Mouse (Mus musculus): Measurements from ENCODE around the gene Ddt. TPM values are rescaled to one million over a fixed set of nuclear protein-coding genes. Genes with fewer than 3 reads are reported as not detected.

Ddt gene
- polyA plus RNA-seq, 2 experiments: 116 to 169 TPM

DNA sequence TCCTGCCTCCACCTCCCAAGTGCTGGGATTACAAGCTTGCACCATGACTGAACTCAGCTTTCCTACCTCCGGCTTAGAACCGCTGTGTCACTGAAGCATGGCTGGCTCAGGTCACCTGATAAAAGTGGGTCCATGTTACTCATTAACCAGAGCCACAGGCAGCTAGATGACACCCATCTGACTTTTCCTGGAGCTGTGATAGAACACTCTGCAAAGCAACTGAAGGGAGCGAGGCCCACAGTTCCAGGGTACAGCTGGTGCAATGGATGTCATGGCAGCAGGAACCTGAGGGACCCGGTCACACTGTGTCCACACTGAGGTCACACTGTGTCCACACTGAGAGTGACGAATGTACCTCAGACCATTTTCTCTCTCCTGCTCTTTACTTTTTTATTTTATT, 16.6 kb upstream of the Ddt start:
- DNase-seq (ENCODE audit: low read depth in 3 of 3, low spot score in 3 of 3) (peak in 2 of 3 experiments; percentile 38 to 42), ATAC-seq (ENCODE audit: insufficient read depth) (peak; percentile 85)
- H3K9ac ChIP-seq (replicated peaks): no peak overlapping the region
- no peak overlapping the region for H3K4me3 ChIP-seq (ENCODE audit: insufficient read depth in 1 of 2, low read depth in 2 of 2, low read length in 2 of 2)
- no peaks in the 10 kb centered on the region for H3K9me3 ChIP-seq (ENCODE audit: control insufficient read depth, low read length)
- H3K4me2 ChIP-seq (ENCODE audit: low read depth): no peak overlapping the region
- H3K27ac ChIP-seq: no peak overlapping the region
- H3K27me3 ChIP-seq (ENCODE audit: control insufficient read depth, insufficient read depth, low read length): no peaks in the 10 kb centered on the region
- peaks cover 0 to 12% of the 10 kb centered on the region in 2 experiments; a peak in 2 of 4 replicates for H3K4me1 ChIP-seq (replicated peaks; ENCODE audit: control insufficient read depth in 2 of 2, insufficient read depth in 2 of 2, low read length in 1 of 2)
- H3K36me3 ChIP-seq (replicated peaks; ENCODE audit: control insufficient read depth, insufficient read depth, low read depth): no peaks in the 10 kb centered on the region
- WGBS (ENCODE audit: insufficient replicate concordance): 61% methylated on average over 5 of the region's 5 CpGs
- TF ChIP-seq CTCF (IDR thresholded peaks at IDR 0.05; ENCODE audit: low read depth) (no peak), EP300 (IDR thresholded peaks at IDR 0.05; ENCODE audit: low read depth) (no peak)

DNA sequence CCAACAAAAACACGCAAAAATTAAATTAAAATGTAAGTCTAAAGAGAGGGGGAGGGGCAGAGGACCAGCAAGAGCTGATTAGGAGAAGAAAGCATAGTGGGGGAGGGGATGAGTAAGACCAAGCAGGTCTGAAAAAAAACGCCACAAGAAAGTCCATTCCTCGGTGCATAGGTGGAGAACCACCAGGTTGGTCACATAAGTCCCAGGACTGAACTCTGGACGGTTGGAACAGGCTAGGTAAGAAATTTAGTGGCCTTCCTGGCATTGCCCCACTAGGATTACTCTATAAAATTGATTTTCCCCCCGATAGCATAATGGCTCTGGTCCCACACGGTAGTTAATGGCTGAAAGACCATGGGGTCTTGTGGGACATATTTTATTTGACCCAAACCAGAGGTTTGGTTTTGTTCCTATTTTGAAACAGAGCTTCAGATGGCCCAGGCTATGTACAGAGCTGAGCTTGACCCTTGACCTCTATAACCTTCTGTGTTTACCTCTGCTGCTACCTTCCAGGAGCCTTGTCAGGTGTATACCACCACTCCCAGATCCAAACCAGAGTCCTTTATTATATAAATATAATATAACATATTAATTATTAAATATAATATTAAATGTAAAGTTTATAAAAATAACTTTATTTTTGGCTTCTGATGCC, 16.0 kb upstream of the Ddt start:
- TF ChIP-seq CTCF (IDR thresholded peaks at IDR 0.05; ENCODE audit: low read depth) (no peak), EP300 (IDR thresholded peaks at IDR 0.05; ENCODE audit: low read depth) (no peak)
- Histone ChIP-seq H3K4me1 (replicated peaks; ENCODE audit: control insufficient read depth in 2 of 2, insufficient read depth in 2 of 2, low read length in 1 of 2) (peaks cover 0 to 8% of the 10 kb centered on the region in 2 experiments; a peak in 2 of 4 replicates), H3K4me2 (ENCODE audit: low read depth) (no peak overlapping the region), H3K27ac (no peak overlapping the region), H3K9ac (replicated peaks) (no peak overlapping the region), H3K36me3 (replicated peaks; ENCODE audit: control insufficient read depth, insufficient read depth, low read depth) (no peaks in the 10 kb centered on the region), H3K4me3 (ENCODE audit: insufficient read depth in 1 of 2, low read depth in 2 of 2, low read length in 2 of 2) (no peak overlapping the region), H3K27me3 (ENCODE audit: control insufficient read depth, insufficient read depth, low read length) (no peaks in the 10 kb centered on the region), H3K9me3 (ENCODE audit: control insufficient read depth, low read length) (no peaks in the 10 kb centered on the region)
- 45% methylated on average over 6 of the region's 6 CpGs for WGBS (ENCODE audit: insufficient replicate concordance)
- peak; percentile 61; the same call in 1 of the 2 replicates for ATAC-seq (ENCODE audit: insufficient read depth)
- DNase-seq (ENCODE audit: low read depth in 3 of 3, low spot score in 3 of 3): no peak

DNA sequence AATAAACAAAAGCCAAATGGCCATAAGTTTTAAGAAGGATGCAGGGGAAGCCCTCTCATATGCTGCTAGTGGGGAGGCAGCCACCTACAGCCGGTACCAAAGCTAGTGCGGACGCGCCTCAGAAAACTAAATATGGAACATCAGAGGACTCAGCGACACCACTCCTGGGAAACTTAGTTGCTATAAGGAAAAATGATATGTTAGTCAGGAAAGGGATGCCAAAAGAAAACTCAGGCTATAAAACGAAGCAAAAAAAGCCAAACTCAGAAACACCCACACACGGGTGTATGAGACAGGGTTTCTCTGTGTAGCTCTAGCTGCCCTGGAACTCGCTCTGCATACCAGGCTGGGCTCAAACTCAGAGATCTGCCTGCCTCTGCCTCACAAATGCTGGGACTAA, 15.1 kb upstream of the Ddt start:
- no peak overlapping the region for H3K4me2 ChIP-seq (ENCODE audit: low read depth)
- H3K27me3 ChIP-seq (ENCODE audit: control insufficient read depth, insufficient read depth, low read length): no peaks in the 10 kb centered on the region
- TF ChIP-seq EP300 (IDR thresholded peaks at IDR 0.05; ENCODE audit: low read depth) (no peak), CTCF (IDR thresholded peaks at IDR 0.05; ENCODE audit: low read depth) (no peak)
- 80% methylated on average over 8 of the region's 8 CpGs for WGBS (ENCODE audit: insufficient replicate concordance)
- H3K4me3 ChIP-seq (ENCODE audit: insufficient read depth in 1 of 2, low read depth in 2 of 2, low read length in 2 of 2): no peak overlapping the region
- no peak for DNase-seq (ENCODE audit: low read depth in 3 of 3, low spot score in 3 of 3)
- peaks cover 0 to 8% of the 10 kb centered on the region in 2 experiments; a peak in 2 of 4 replicates for H3K4me1 ChIP-seq (replicated peaks; ENCODE audit: control insufficient read depth in 2 of 2, insufficient read depth in 2 of 2, low read length in 1 of 2)
- H3K9ac ChIP-seq (replicated peaks): no peak overlapping the region
- no peak for ATAC-seq (ENCODE audit: insufficient read depth)
- H3K9me3 ChIP-seq (ENCODE audit: control insufficient read depth, low read length): no peaks in the 10 kb centered on the region
- no peaks in the 10 kb centered on the region for H3K36me3 ChIP-seq (replicated peaks; ENCODE audit: control insufficient read depth, insufficient read depth, low read depth)
- H3K27ac ChIP-seq: no peak overlapping the region

DNA sequence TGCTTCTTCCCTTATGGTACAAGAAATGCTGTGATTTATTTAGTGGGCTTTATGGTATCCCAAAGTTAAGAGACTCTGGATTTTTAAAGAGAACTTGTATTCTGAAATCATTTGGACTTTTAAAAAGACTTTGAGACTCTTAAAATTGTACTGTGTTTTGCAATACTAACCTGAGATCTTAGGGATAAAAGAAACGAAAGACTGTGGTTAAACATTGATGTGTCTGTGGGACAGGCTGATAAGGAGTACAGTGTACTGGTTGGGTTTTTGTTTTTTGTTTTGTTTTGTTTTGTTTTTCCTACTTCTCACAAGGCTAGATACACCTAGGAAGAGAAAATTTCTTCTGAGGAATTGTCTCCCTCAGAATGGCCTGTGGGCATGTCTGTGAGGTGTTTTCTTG, 12.2 kb upstream of the Ddt start:
- Histone ChIP-seq H3K9ac (replicated peaks) (no peak overlapping the region), H3K27ac (no peak overlapping the region), H3K4me2 (ENCODE audit: low read depth) (no peak overlapping the region), H3K4me1 (replicated peaks; ENCODE audit: control insufficient read depth in 2 of 2, insufficient read depth in 2 of 2, low read length in 1 of 2) (peaks cover 0 to 4% of the 10 kb centered on the region in 2 experiments; a peak in 1 of 4 replicates), H3K9me3 (ENCODE audit: control insufficient read depth, low read length) (no peaks in the 10 kb centered on the region), H3K4me3 (ENCODE audit: insufficient read depth in 1 of 2, low read depth in 2 of 2, low read length in 2 of 2) (no peak overlapping the region), H3K27me3 (ENCODE audit: control insufficient read depth, insufficient read depth, low read length) (peaks cover 11% of the 10 kb centered on the region), H3K36me3 (replicated peaks; ENCODE audit: control insufficient read depth, insufficient read depth, low read depth) (no peaks in the 10 kb centered on the region)
- DNase-seq (ENCODE audit: low read depth in 3 of 3, low spot score in 3 of 3) (no peak), ATAC-seq (ENCODE audit: insufficient read depth) (no peak)
- TF ChIP-seq CTCF (IDR thresholded peaks at IDR 0.05; ENCODE audit: low read depth) (no peak), EP300 (IDR thresholded peaks at IDR 0.05; ENCODE audit: low read depth) (no peak)
- WGBS (ENCODE audit: insufficient replicate concordance): 15% methylated on average over 1 of the region's 1 CpGs

DNA sequence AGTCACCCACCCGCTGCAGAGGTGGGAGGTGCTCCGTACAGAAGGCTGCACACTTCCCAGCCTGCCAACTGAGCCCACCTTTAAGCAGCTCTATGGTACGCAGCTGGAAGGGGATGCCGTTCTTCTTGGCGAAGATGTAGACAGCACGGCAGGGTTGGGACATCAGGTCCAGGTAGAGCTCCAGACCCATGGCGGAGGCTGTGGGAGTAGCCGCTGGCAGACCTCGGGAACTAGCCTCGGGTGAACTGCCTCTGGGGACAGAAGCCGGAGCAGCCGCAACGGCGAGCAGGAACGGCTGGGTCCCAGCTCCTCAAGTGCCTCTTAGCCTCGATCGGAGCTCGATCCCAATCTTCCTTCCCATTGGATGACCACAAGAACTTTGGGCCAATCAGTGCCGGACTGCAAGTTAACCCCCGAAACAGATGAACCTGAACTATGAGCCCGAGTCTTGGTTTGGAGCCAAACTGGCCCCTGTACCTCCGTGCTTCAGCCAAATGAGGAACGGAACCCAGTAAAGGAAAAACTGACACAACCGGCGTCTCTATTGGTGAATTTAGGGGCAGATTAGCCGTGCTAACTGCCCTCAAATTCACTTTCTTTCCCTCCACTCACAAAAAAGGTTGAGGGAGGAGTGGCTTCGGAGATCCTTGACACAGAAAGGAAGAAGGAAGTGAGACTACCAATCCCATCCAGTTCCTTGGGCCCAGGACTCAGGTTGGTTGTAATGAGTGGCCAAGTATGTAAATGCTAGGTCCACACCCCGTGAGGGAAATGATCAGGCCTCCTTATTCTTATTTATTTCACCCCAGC, 7.8 kb upstream of the Ddt start, which contains the start of the genes Gm20441 and Gstt3:
Gene Gm20441, minus strand, starts transcription at position 186 of the 810 bp plus-strand sequence.
Gene Gstt3, minus strand, starts transcription at position 646 of the 810 bp plus-strand sequence.
- H3K9ac ChIP-seq (replicated peaks): peak within 1 kb of the TSS; percentile 31; the same call in 1 of the 2 replicates
- H3K4me1 ChIP-seq (replicated peaks; ENCODE audit: control insufficient read depth in 2 of 2, insufficient read depth in 2 of 2, low read length in 1 of 2): peaks cover 0 to 2% of the 10 kb centered on the region in 2 experiments; a peak in 1 of 4 replicates
- no peaks in the 10 kb centered on the region for H3K9me3 ChIP-seq (ENCODE audit: control insufficient read depth, low read length)
- no peak for TF ChIP-seq CTCF (IDR thresholded peaks at IDR 0.05; ENCODE audit: low read depth)
- no peak for TF ChIP-seq EP300 (IDR thresholded peaks at IDR 0.05; ENCODE audit: low read depth)
- no peak within 1 kb of the TSS for H3K27ac ChIP-seq
- peak within 1 kb of the TSS; percentile 49 for H3K4me2 ChIP-seq (ENCODE audit: low read depth)
- ATAC-seq (ENCODE audit: insufficient read depth) (0 out of 2 replicates have a peak, but pooled peaks have one; percentile 33), DNase-seq (ENCODE audit: low read depth in 3 of 3, low spot score in 3 of 3) (no peak)
- peaks cover 25% of the 10 kb centered on the region for H3K27me3 ChIP-seq (ENCODE audit: control insufficient read depth, insufficient read depth, low read length)
- peak within 1 kb of the TSS; percentile 24 to 45 for H3K4me3 ChIP-seq (ENCODE audit: insufficient read depth in 1 of 2, low read depth in 2 of 2, low read length in 2 of 2)
- WGBS (ENCODE audit: insufficient replicate concordance): 1% methylated on average over 28 of the region's 28 CpGs
- no peaks in the 10 kb centered on the region for H3K36me3 ChIP-seq (replicated peaks; ENCODE audit: control insufficient read depth, insufficient read depth, low read depth)

Measured in liver, embryonic 14.5 days (tissue).